Mouse (Mus musculus): ENCODE data around the gene Eml6. TPM values are rescaled to one million over a fixed set of nuclear protein-coding genes. Genes with fewer than 3 reads are reported as not detected.

Eml6 gene
- polyA plus RNA-seq (2012; rRNA removed; ENCODE audit: low replicate concordance): 0.97 and 1.7 TPM in 2 replicates

GRCm38 (mm10) chr11:30025835-30026472 lies at the start of gene Eml6:
Eml6 (minus strand) TSS chr11:30026033.

GRCm38 (mm10) chr11:29825271-29825718 lies 200.5 kb downstream of the Eml6 start, which contains the start of gene 4931440F15Rik:
4931440F15Rik (minus strand) TSS chr11:29825668.

Other genes starting within 250 kb of the Eml6 start
- 0.07 and 0.16 TPM in 2 replicates for gene 4931440F15Rik, start 200.4 kb downstream of the Eml6 start, polyA plus RNA-seq (2012; rRNA removed; ENCODE audit: low replicate concordance)
- 57.7 and 128 TPM in 2 replicates for gene Sptbn1, start 242.1 kb upstream of the Eml6 start, polyA plus RNA-seq (2012; rRNA removed; ENCODE audit: low replicate concordance)

All from mammary gland, adult 2 months (tissue).